Mouse (Mus musculus) cerebellum, adult 2 months (tissue): ENCODE measurements around the gene Dgat2. TPM values are rescaled to one million over a fixed set of nuclear protein-coding genes. Genes with fewer than 3 reads are reported as not detected.

Experiments used
- DNase-seq, 2 experiments: peaks; one replicate each; pipeline ENCODE4 v3.0.0; 2021
- H3K27ac ChIP-seq: fragments of 200-500 bp; 2 replicates; pipeline ENCODE4 v1.5.1; 2012; ENCODE audit warnings: low read length, control low read depth, inconsistent platforms; ENCODE audit not compliant: insufficient read depth
- H3K27me3 ChIP-seq: fragments of 200-500 bp; 2 replicates; pipeline ENCODE4 v1.6.1; 2012; ENCODE audit warnings: inconsistent platforms, mild to moderate bottlenecking, low read length, moderate library complexity; ENCODE audit not compliant: control insufficient read depth, insufficient read depth
- H3K4me1 ChIP-seq: fragments of 200-500 bp; 2 replicates; pipeline ENCODE4 v1.6.1; 2011; ENCODE audit warnings: low read length; ENCODE audit not compliant: control insufficient read depth, insufficient read depth
- H3K4me3 ChIP-seq: fragments of 200-500 bp; replicated peaks from 2 replicates; pipeline ENCODE3; 2011; ENCODE audit warnings: mild to moderate bottlenecking, low read depth, low read length, control low read depth; ENCODE audit not compliant: insufficient read depth
- CTCF ChIP-seq: fragments of 200-500 bp; IDR thresholded peaks from 2 replicates; pipeline ENCODE4 v1.5.1; 2011; ENCODE audit warnings: low read depth, mild to moderate bottlenecking, control low read depth, low read length, moderate library complexity, borderline replicate concordance; ENCODE audit not compliant: insufficient read depth
- POLR2A ChIP-seq: fragments of 200-500 bp; IDR thresholded peaks from 2 replicates; pipeline ENCODE4 v1.6.1; 2011; ENCODE audit warnings: low read length, control low read depth, borderline replicate concordance; ENCODE audit not compliant: insufficient read depth
- WGBS: fragments of 180-500 bp; shearing (Covaris S2); methylation state at CpG from one replicate; pipeline ENCODE4 v1.1.7; 2018; 5-methylcytosine and 5-hydroxymethylcytosine counted together
- polyA plus RNA-seq: library from polyadenylated mRNA; depleted of rRNA; stranded (reverse); fragments of >200 nt; gene quantifications from 2 replicates; pipeline ENCODE4 v1.2.3, GENCODE M21; 2012

Gene Dgat2
- polyA plus RNA-seq, 1 experiment, result 26.2 TPM

DNA sequence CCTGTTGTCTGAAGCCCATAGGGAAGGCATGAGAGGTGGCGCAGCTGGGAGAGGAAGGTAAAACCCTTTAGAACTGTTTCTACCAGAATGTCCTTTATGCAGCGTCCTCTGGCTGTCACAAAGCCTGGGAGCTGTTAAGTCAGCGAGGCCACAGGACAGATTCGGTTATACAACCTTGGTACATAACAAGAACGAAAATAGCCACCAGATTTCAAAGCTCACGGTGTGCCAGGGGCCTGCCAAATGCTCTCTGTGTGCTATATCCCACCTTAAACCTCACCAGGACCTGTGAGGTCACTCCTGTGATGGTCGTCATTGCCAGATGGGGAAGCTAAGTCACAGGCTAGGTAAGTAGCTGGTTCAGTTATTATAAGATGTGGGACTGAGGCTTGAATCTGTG is 19.6 kb upstream of the Dgat2 start:
- no peak for DNase-seq
- H3K4me1 ChIP-seq, result no peaks in the 10 kb centered on the region
- no peak for TF ChIP-seq CTCF
- no peak for TF ChIP-seq POLR2A

DNA sequence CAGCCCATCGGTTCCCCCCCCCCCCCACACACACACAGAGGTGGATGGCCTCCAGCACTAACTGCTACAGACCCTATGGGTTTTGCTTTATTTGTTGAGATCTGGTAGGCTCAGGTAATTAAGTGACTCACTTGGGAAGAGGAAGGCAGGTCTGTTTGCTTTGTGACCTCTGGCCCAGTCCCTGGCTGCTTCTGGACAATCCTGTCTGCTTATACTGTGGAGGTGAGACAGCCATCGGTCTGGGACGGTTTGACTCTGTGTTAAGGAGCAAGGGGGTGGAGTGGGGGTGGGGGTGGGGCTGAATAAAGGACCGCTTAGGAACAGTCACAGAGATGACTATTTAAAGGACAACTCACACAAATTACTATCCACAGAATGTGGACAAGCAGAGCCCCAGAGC is 17.8 kb upstream of the Dgat2 start:
- H3K27me3 ChIP-seq, result no peaks in the 10 kb centered on the region; the same call in 1 of the 2 replicates
- no peak overlapping the region for H3K27ac ChIP-seq
- H3K4me3 ChIP-seq, result no peak overlapping the region
- 64% methylated on average over 4 of the region's 4 CpGs for WGBS
- TF ChIP-seq POLR2A (no peak), CTCF (no peak)
- no peaks in the 10 kb centered on the region for H3K4me1 ChIP-seq
- DNase-seq, result no peak

More for the DNA sequence above, 19.6 kb upstream of the Dgat2 start:
- Histone ChIP-seq H3K27ac (no peak overlapping the region), H3K4me3 (no peak overlapping the region), H3K27me3 (no peaks in the 10 kb centered on the region; the same call in 1 of the 2 replicates)
- WGBS, result 84% methylated on average over 7 of the region's 7 CpGs

GRCm38 (mm10) chr7:99199451-99200175 is 17.1 kb upstream of the Dgat2 start:
- TF ChIP-seq POLR2A (no peak), CTCF (no peak)
- H3K4me3 ChIP-seq, result no peak overlapping the region

DNA sequence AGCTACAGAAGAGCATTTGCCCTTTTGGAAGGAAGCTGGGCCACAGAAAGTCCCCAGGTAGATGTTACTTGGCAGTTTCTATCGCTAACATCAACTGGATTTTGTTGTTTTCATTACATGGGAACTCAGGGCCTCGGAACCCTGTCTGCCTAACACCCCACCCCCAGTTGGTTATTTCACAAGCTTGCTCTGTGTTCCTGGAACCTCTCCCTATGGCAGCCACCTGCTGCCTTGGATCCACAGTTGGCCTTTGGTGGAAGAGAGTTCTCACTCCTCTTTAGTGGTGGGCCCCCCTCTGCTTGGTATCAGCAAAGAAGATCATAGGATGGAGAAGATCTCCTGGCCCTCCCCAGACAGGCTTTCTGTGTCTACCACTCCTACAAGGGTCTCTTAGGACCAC is 16.3 kb upstream of the Dgat2 start:
- no peak for TF ChIP-seq CTCF
- TF ChIP-seq POLR2A, result no peak
- no peaks in the 10 kb centered on the region for H3K4me1 ChIP-seq
- H3K27me3 ChIP-seq, result no peaks in the 10 kb centered on the region; the same call in 1 of the 2 replicates
- DNase-seq, result no peak
- H3K4me3 ChIP-seq, result no peak overlapping the region
- no peak overlapping the region for H3K27ac ChIP-seq
- 88% methylated on average over 2 of the region's 2 CpGs for WGBS

More at GRCm38 (mm10) chr7:99199451-99200175, 17.1 kb upstream of the Dgat2 start:
- H3K27me3 ChIP-seq, result no peaks in the 10 kb centered on the region; the same call in 1 of the 2 replicates
- DNase-seq, result no peak
- WGBS, result 88% methylated on average over 9 of the region's 9 CpGs
- H3K27ac ChIP-seq, result no peak overlapping the region
- no peaks in the 10 kb centered on the region for H3K4me1 ChIP-seq

- no peak overlapping the region for H3K27ac ChIP-seq
- no peak for TF ChIP-seq CTCF
- TF ChIP-seq POLR2A, result no peak
- no peaks in the 10 kb centered on the region; the same call in 1 of the 2 replicates for H3K27me3 ChIP-seq
- no peak for DNase-seq
- no peak overlapping the region for H3K4me3 ChIP-seq
- WGBS, result 33% methylated on average over 2 of the region's 2 CpGs
- H3K4me1 ChIP-seq, result no peaks in the 10 kb centered on the region
Observed at GRCm38 (mm10) chr7:99194511-99194910, 12.0 kb upstream of the Dgat2 start.

GRCm38 (mm10) chr7:99193926-99194325 is 11.4 kb upstream of the Dgat2 start:
- 90% methylated on average over 4 of the region's 4 CpGs for WGBS
- no peak for DNase-seq
- H3K4me3 ChIP-seq, result no peak overlapping the region
- H3K4me1 ChIP-seq, result no peaks in the 10 kb centered on the region
- H3K27ac ChIP-seq, result no peak overlapping the region
- TF ChIP-seq CTCF (no peak), POLR2A (no peak)
- no peaks in the 10 kb centered on the region for H3K27me3 ChIP-seq

DNA sequence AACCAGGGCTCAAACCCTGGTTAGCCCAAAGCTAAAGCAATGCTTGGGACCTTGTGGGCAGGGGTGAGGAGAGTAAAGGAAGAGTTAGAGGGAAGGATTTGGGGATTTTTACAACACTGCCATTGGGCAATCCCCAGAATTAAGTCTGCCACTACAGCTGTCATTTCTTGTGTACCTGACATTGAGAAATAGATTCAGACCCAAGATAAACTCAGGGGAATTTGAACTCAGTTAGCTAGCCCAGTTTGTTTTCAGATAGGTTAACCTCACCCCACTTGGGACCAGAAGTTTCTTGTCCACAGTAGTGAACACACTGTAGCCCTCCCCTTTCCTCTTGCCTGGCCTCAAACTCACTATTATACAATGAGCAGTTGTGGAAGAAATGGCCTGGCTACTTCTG is 8.9 kb upstream of the Dgat2 start:
- no peak overlapping the region for H3K4me3 ChIP-seq

GRCm38 (mm10) chr7:99189885-99190284 is 7.4 kb upstream of the Dgat2 start:
- no peak for TF ChIP-seq POLR2A
- no peak for TF ChIP-seq CTCF
- no peaks in the 10 kb centered on the region for H3K27me3 ChIP-seq
- H3K27ac ChIP-seq, result no peak overlapping the region
- DNase-seq, result no peak
- H3K4me1 ChIP-seq, result no peaks in the 10 kb centered on the region
- 92% methylated on average over 5 of the region's 5 CpGs for WGBS
- H3K4me3 ChIP-seq, result no peak overlapping the region

More for the DNA sequence above, 8.9 kb upstream of the Dgat2 start:
- TF ChIP-seq CTCF, result no peak
- Histone ChIP-seq H3K4me1 (no peaks in the 10 kb centered on the region), H3K27ac (no peak overlapping the region), H3K27me3 (no peaks in the 10 kb centered on the region)
- DNase-seq, result no peak
